Mouse (Mus musculus) forebrain, embryonic 15.5 days (tissue): ENCODE measurements at regions not wholly inside any gene's neighbourhood (a gene's known extent, or its start where the extent isn't known, plus 50 kb on each side); places are given as distances from the start of the nearest gene placed in this dataset.

Experiments used
- ATAC-seq: fragments of 200-750 bp; cut with Nextera tagmentation; replicated peaks from 2 replicates; pipeline ENCODE4 v1.8.0; 2017; ENCODE audit warnings: mild to moderate bottlenecking, moderate TSS enrichment, moderate library complexity
- H3K27ac ChIP-seq: fragments of 300-500 bp; sonication (generic); replicated peaks from 2 replicates; pipeline ENCODE4 v1.5.1; 2015; ENCODE audit warnings: mild to moderate bottlenecking, inconsistent platforms
- H3K27me3 ChIP-seq: fragments of 300-500 bp; sonication (generic); 2 replicates; pipeline ENCODE4 v1.6.1; 2015; ENCODE audit warnings: inconsistent platforms
- H3K36me3 ChIP-seq: fragments of 300-500 bp; sonication (generic); 2 replicates; pipeline ENCODE4 v1.6.1; 2015; ENCODE audit warnings: mild to moderate bottlenecking, inconsistent platforms
- H3K4me1 ChIP-seq: fragments of 300-500 bp; sonication (generic); 2 replicates; pipeline ENCODE4 v1.6.1; 2015; ENCODE audit warnings: inconsistent platforms
- H3K4me2 ChIP-seq: fragments of 300-500 bp; sonication (generic); replicated peaks from 2 replicates; pipeline ENCODE4 v1.6.1; 2015; ENCODE audit warnings: mild to moderate bottlenecking, inconsistent platforms
- H3K4me3 ChIP-seq: fragments of 300-500 bp; sonication (generic); 2 replicates; pipeline ENCODE4 v1.5.1; 2015; ENCODE audit warnings: mild to moderate bottlenecking, inconsistent platforms
- H3K9ac ChIP-seq: fragments of 300-500 bp; sonication (generic); replicated peaks from 2 replicates; pipeline ENCODE4 v1.6.1; 2015; ENCODE audit warnings: mild to moderate bottlenecking, inconsistent platforms
- H3K9me3 ChIP-seq: fragments of 300-500 bp; sonication (generic); 2 replicates; pipeline ENCODE4 v1.6.1; 2016; ENCODE audit warnings: inconsistent platforms
- WGBS: fragments of 180-500 bp; shearing (Covaris S2); methylation state at CpG from one replicate; pipeline ENCODE4 v1.1.7; 2015; ENCODE audit warnings: mixed read lengths; 5-methylcytosine and 5-hydroxymethylcytosine counted together

DNA sequence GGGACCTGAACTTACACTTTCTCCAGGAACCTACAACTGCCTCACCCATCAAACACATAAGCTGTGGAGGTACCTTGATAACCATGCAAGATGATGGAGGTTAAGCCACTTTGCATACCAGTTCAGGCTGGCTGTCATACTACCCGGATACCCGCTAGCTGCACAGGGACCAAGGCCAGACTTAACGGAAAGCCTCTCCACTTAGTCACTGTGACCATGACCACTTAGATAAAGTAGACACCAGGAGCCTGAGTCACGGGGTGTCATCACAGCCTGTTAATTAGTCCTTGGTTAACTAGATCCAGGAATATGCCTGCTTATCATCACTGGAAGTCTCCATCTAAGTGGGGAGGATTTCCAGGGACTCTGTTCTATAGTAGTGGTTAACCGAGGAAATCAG, 124.7 kb downstream of the Aipl1 start:
- H3K9me3 ChIP-seq, result no peaks in the 10 kb centered on the region
- no peaks in the 10 kb centered on the region for H3K36me3 ChIP-seq
- 85% methylated on average over 5 of the region's 5 CpGs for WGBS
- H3K4me3 ChIP-seq, result no peak overlapping the region
- 0 out of 2 replicates have a peak, but pooled peaks cover 4% of the 10 kb centered on the region for H3K4me1 ChIP-seq
- ATAC-seq, result no peak
- H3K4me2 ChIP-seq, result no peak overlapping the region
- H3K9ac ChIP-seq, result no peak overlapping the region
- no peaks in the 10 kb centered on the region for H3K27me3 ChIP-seq
- H3K27ac ChIP-seq, result no peak overlapping the region

DNA sequence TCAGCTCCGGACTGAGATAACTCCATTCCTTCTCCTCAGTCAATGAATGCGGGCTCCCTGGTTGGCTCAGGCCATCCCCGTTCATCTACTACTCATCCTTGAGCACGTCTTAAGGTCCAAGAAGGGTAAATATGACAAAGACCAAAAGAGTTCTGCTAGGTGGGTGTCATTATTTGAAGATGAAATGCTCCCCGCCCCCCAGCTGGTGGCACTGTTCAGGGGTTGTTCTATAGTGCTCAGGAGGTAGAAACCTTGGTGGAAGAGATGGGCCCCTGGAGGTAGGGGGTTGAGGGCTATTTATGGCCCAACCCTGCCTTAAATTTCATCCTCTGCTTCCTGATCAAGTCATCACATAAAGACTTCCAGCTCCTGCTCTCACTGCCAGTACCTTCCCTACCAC, 126.0 kb downstream of the Aipl1 start:
- Histone ChIP-seq H3K4me1 (0 out of 2 replicates have a peak, but pooled peaks cover 4% of the 10 kb centered on the region), H3K9ac (no peak overlapping the region), H3K36me3 (no peaks in the 10 kb centered on the region), H3K27ac (no peak overlapping the region), H3K27me3 (no peaks in the 10 kb centered on the region), H3K9me3 (no peaks in the 10 kb centered on the region), H3K4me3 (no peak overlapping the region), H3K4me2 (no peak overlapping the region)
- ATAC-seq, result no peak
- 86% methylated on average over 5 of the region's 5 CpGs for WGBS

DNA sequence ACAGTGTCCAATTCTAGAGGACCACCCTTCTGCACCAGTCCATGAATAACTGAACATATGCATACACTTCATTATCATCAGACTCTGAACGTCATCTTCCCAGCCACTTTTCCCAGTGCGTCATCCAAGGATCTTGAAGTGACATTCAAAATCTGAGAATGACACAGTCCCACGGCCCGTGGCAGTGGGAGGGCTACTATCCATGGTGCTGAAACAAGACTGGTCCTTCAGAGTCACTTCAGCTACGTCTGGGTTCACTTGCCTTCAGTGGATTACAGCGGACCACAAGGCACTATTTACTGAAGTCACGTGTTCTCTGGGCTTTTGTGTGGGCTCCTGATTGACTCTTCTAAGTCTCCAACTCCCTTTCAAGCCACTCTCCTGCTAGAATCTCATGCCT, 128.7 kb downstream of the Aipl1 start:
- H3K9ac ChIP-seq, result no peak overlapping the region
- no peak overlapping the region for H3K4me3 ChIP-seq
- no peaks in the 10 kb centered on the region for H3K9me3 ChIP-seq
- no peaks in the 10 kb centered on the region for H3K4me1 ChIP-seq
- no peak overlapping the region for H3K27ac ChIP-seq
- H3K4me2 ChIP-seq, result no peak overlapping the region
- WGBS, result 24% methylated on average over 7 of the region's 7 CpGs
- no peaks in the 10 kb centered on the region for H3K36me3 ChIP-seq
- H3K27me3 ChIP-seq, result no peaks in the 10 kb centered on the region
- ATAC-seq, result no peak

GRCm38 (mm10) chr11:71903020-71903410, 134.3 kb downstream of the Aipl1 start:
- 43% methylated on average over 2 of the region's 2 CpGs for WGBS
- H3K4me2 ChIP-seq, result no peak overlapping the region
- no peak overlapping the region for H3K9ac ChIP-seq
- peak overlapping the region; percentile 83 for H3K27ac ChIP-seq
- H3K4me1 ChIP-seq, result peaks cover 15% of the 10 kb centered on the region
- H3K4me3 ChIP-seq, result no peak overlapping the region
- no peaks in the 10 kb centered on the region for H3K27me3 ChIP-seq
- ATAC-seq, result peak; percentile 92
- no peaks in the 10 kb centered on the region for H3K36me3 ChIP-seq
- no peaks in the 10 kb centered on the region for H3K9me3 ChIP-seq

- Histone ChIP-seq H3K27ac (peak overlapping the region; percentile 83), H3K4me1 (peaks cover 15% of the 10 kb centered on the region), H3K9me3 (no peaks in the 10 kb centered on the region), H3K4me3 (no peak overlapping the region), H3K36me3 (no peaks in the 10 kb centered on the region), H3K9ac (no peak overlapping the region), H3K4me2 (peak overlapping the region; percentile 17; the same call in 1 of the 2 replicates), H3K27me3 (no peaks in the 10 kb centered on the region)
- 39% methylated on average over 10 of the region's 10 CpGs for WGBS
- peak; percentile 97 for ATAC-seq
These were observed 134.8 kb downstream of the Aipl1 start for GRCm38 (mm10) chr11:71902304-71903019.

- no peak overlapping the region for H3K4me2 ChIP-seq
- ATAC-seq, result no peak
- H3K9me3 ChIP-seq, result no peaks in the 10 kb centered on the region
- H3K4me1 ChIP-seq, result peaks cover 15% of the 10 kb centered on the region
- H3K27me3 ChIP-seq, result no peaks in the 10 kb centered on the region
- H3K27ac ChIP-seq, result no peak overlapping the region
- H3K36me3 ChIP-seq, result no peaks in the 10 kb centered on the region
- H3K4me3 ChIP-seq, result no peak overlapping the region
- no peak overlapping the region for H3K9ac ChIP-seq
These were observed 136.5 kb downstream of the Aipl1 start for GRCm38 (mm10) chr11:71900816-71901215.

- Histone ChIP-seq H3K9me3 (no peaks in the 10 kb centered on the region), H3K4me3 (no peak overlapping the region), H3K36me3 (no peaks in the 10 kb centered on the region), H3K27ac (no peak overlapping the region), H3K4me1 (peaks cover 6% of the 10 kb centered on the region), H3K4me2 (no peak overlapping the region), H3K9ac (no peak overlapping the region), H3K27me3 (no peaks in the 10 kb centered on the region)
- ATAC-seq, result no peak
- 34% methylated on average over 2 of the region's 2 CpGs for WGBS
These were observed 139.8 kb downstream of the Aipl1 start for GRCm38 (mm10) chr11:71897551-71897950.

GRCm38 (mm10) chr11:71897141-71897540, 140.2 kb downstream of the Aipl1 start:
- H3K27ac ChIP-seq, result no peak overlapping the region
- H3K36me3 ChIP-seq, result no peaks in the 10 kb centered on the region
- no peak overlapping the region for H3K4me3 ChIP-seq
- H3K9ac ChIP-seq, result no peak overlapping the region
- no peaks in the 10 kb centered on the region for H3K9me3 ChIP-seq
- H3K27me3 ChIP-seq, result no peaks in the 10 kb centered on the region
- ATAC-seq, result no peak
- peaks cover 2% of the 10 kb centered on the region for H3K4me1 ChIP-seq
- H3K4me2 ChIP-seq, result no peak overlapping the region
- WGBS, result 50% methylated on average over 3 of the region's 3 CpGs

DNA sequence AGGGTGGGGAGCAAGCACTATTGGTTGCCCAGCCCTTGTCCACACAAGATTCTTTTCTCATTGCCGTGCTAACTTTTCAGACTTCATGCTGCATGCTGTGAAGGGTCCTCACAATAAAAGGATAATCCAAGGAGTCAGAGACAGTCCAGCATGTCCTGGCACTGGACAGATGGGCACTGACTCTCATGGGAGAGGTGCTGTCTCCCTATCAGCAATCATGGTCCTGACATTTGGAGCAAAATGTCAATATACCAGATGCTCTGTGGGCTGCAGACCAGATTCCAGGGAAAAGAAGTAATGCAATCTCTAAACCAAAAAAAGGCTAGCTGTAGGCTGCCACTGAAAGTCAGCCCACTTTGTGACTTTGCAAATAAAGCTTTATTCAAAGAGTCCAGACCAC, 141.5 kb downstream of the Wscd1 start:
- Histone ChIP-seq H3K9ac (no peak overlapping the region), H3K4me3 (no peak overlapping the region), H3K27ac (no peak overlapping the region), H3K4me2 (no peak overlapping the region), H3K4me1 (no peaks in the 10 kb centered on the region), H3K36me3 (no peaks in the 10 kb centered on the region), H3K9me3 (no peaks in the 10 kb centered on the region), H3K27me3 (no peaks in the 10 kb centered on the region)
- ATAC-seq, result no peak
- WGBS, result 67% methylated on average over 1 of the region's 1 CpGs

DNA sequence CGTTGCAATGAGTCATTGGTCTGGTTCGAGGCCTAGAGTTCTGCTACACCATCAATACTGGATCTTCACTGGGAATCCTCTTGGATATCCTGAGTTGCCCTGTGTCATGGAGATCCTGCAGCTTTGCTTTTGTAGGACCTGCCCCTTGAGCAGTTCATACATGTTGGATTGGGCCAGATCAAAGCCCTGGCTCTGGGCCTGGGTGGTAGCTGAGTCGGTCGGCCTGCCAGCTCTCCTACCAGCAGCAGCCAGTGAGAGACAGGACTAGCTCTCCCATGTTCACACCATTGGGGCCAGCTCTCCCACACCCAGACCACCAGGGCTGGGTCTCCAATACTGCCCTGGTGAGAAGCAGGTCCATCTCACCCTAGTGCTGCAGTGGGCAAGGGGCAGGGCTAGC, 139.4 kb downstream of the Wscd1 start:
- Histone ChIP-seq H3K9ac (no peak overlapping the region), H3K9me3 (no peaks in the 10 kb centered on the region)

GRCm38 (mm10) chr11:71887211-71887610, 137.5 kb downstream of the Wscd1 start:
- ATAC-seq, result no peak
- Histone ChIP-seq H3K9ac (no peak overlapping the region), H3K9me3 (no peaks in the 10 kb centered on the region), H3K4me2 (no peak overlapping the region), H3K36me3 (no peaks in the 10 kb centered on the region), H3K4me1 (no peaks in the 10 kb centered on the region), H3K4me3 (no peak overlapping the region), H3K27me3 (no peaks in the 10 kb centered on the region), H3K27ac (no peak overlapping the region)
- WGBS, result 79% methylated on average over 4 of the region's 4 CpGs

More for the DNA sequence above, 139.4 kb downstream of the Wscd1 start:
- Histone ChIP-seq H3K4me1 (no peaks in the 10 kb centered on the region), H3K4me2 (no peak overlapping the region), H3K36me3 (no peaks in the 10 kb centered on the region), H3K27ac (no peak overlapping the region), H3K4me3 (no peak overlapping the region), H3K27me3 (no peaks in the 10 kb centered on the region)
- ATAC-seq, result no peak
- WGBS, result 82% methylated on average over 4 of the region's 4 CpGs

DNA sequence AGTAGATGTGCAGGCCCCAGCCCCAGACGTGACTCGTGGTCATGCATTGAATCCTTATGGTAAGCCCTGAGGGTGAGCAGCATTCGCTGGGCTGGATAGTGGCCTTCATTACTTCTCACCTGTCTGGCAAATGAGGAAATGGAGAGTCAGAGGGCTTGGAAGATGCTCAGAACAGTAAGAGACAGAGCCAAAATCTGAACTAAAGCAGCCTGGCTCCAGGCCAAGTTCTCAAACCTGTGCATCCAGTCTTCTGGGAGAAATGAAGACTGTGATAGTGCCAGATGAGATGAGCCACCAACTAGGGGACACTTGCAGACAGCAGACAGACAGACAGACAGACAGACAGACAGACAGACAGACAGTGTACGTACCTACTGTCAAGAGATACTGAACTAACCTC, 137.1 kb downstream of the Wscd1 start:
- WGBS, result 87% methylated on average over 4 of the region's 4 CpGs
- ATAC-seq, result no peak

DNA sequence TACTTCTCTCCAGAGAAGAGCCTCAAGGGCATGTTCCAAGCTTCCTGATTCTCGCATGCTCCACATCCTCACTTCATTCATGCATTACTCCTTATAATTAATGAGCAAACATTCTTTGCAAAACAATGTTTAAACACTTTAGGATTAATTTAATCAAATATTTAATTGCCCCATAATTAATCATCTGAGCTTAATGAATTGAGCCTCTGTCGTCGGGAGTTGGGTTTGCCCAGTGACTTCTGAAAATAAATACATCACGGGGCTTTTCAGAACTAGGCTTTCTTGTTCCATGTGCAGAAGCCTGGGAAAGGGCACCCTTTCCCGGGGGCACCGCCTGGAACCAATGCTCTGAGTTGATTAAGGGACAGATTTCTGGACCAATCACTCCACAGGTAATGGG, 135.1 kb downstream of the Wscd1 start:
- Histone ChIP-seq H3K9me3 (no peaks in the 10 kb centered on the region), H3K4me2 (no peak overlapping the region), H3K4me3 (no peak overlapping the region), H3K27ac (no peak overlapping the region), H3K9ac (no peak overlapping the region), H3K4me1 (no peaks in the 10 kb centered on the region), H3K27me3 (no peaks in the 10 kb centered on the region), H3K36me3 (no peaks in the 10 kb centered on the region)
- no peak for ATAC-seq
- WGBS, result 53% methylated on average over 6 of the region's 6 CpGs

More for the DNA sequence above, 137.1 kb downstream of the Wscd1 start:
- Histone ChIP-seq H3K4me1 (no peaks in the 10 kb centered on the region), H3K4me3 (no peak overlapping the region), H3K9ac (no peak overlapping the region), H3K27ac (no peak overlapping the region), H3K27me3 (no peaks in the 10 kb centered on the region), H3K9me3 (no peaks in the 10 kb centered on the region), H3K4me2 (no peak overlapping the region), H3K36me3 (no peaks in the 10 kb centered on the region)
